Mouse (Mus musculus) B cell, adult 67 days (primary cell): Measurements from ENCODE around the gene Tcp10b. TPM values are rescaled to one million over a fixed set of nuclear protein-coding genes. Genes with fewer than 3 reads are reported as not detected.

ENCODE experiments used
- total RNA-seq, 2 experiments: library from RNA; stranded (reverse); gene quantifications; 4 replicates each; pipeline ENCODE4 v1.2.4; 2023

Tcp10b gene
- not detected for total RNA-seq

GRCm38 (mm10) chr17:13060804-13061203 is at the start of gene Tcp10b:
TSS of gene Tcp10b (plus strand) at chr17:13061104.

DNA sequence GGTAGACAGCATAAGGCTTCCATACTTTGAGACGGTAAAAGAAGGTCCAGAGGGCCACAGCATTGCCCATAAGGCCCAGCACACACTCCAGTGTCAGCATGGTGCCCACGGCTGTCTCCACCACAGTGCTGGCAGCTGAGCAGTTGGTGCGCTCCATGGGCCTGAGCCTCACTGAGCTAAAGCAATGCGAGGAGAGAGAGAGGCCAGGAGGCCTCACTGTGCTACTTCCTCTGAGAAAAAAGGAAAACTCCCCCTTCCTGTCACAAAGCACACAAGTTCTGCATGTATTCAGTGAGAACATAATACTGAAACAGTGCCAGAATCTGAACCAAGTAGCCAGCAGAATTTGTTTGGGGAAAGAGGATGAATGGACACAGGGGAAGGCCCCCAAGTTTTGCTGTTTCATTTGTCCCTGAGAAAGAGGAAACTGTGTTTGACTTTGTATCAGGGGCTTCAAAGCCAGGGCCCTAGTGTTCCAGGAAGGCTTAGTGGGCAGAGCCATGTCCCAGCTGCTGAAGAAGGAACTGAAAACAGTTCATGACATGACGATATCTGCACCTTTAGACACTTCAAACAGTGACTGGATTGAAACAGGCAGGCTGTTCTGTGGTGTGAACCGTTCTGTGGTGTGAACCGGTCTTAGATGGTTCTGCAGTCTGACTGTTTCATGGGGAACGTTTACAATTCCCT is 8.6 kb upstream of the Tcp10b start, which contains the start of gene Gpr31b:
TSS of gene Gpr31b (minus strand) at position 173 of the 690 bp plus-strand sequence.

DNA sequence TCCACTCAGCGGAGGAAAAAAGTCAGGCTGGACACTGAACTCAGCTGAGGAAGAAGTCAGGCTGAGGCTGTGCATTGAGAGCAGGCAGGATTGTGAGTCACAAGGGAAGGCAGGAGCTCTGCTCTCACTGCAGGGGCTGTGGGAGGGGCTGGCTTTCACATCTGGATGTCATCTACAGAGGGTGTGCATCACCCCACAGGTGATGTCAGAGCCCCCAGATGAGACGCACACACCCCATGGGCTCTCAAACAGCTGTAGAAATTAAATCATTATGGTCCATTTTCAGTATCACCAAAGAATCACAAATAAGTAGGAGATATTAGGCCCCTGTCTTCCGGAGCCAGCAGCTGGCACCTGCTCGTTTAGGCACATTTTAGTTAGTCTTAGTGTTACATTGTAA is 70.8 kb downstream of the Tcp10b start, which contains the start of gene Unc93a:
TSS of gene Unc93a (minus strand) at position 101 of the 400 bp plus-strand sequence.

Other genes with a start within 250 kb of the Tcp10b start
- not detected for gene Mas1, start 193.0 kb upstream of the Tcp10b start, total RNA-seq
- not detected for gene Mrgprh, start 185.1 kb upstream of the Tcp10b start, total RNA-seq
- 1 to 10 TPM; 2.0 to 3.2 TPM for gene Pnldc1, start 150.9 kb upstream of the Tcp10b start, total RNA-seq
- gene Tcp1, start 145.4 kb upstream of the Tcp10b start, total RNA-seq = 100 to 1,000 TPM; 233 to 244 TPM
- gene Mrpl18, start 144.8 kb upstream of the Tcp10b start, total RNA-seq = 10 to 100 TPM; 40.7 to 44.4 TPM
- not detected for gene Acat3, start 120.5 kb upstream of the Tcp10b start, total RNA-seq
- 10 to 100 TPM; 16.9 to 23.9 TPM for gene Acat2, start 100.4 kb upstream of the Tcp10b start, total RNA-seq
- 100 to 1,000 TPM; 117 to 123 TPM for gene Wtap, start 66.9 kb upstream of the Tcp10b start, total RNA-seq
- gene Sod2, start 54.3 kb upstream of the Tcp10b start, total RNA-seq = 10 to 100 TPM; 89.3 to 95.3 TPM
- under 1 TPM in 1 of 2 experiments, not detected in 1; 0.59 TPM for gene Gpr31b, start 8.8 kb upstream of the Tcp10b start, total RNA-seq
- not detected for gene Unc93a, start 70.7 kb downstream of the Tcp10b start, total RNA-seq
- not detected for gene Smok2a, start 160.1 kb downstream of the Tcp10b start, total RNA-seq
- not detected for gene Smok2b, start 169.2 kb downstream of the Tcp10b start, total RNA-seq